Mouse (Mus musculus) kidney, adult 18-20 months (tissue): ENCODE data around the gene Lsm2.

Experiments
- DNase-seq: peaks from one replicate; pipeline ENCODE4 v3.0.0; 2021

Lsm2 gene

GRCm38 (mm10) chr17:35016376-35016775, 34.7 kb downstream of the Lsm2 start, which contains the start of gene Vwa7:
TSS of gene Vwa7 (plus strand) at chr17:35016579.
- DNase-seq = peak; percentile 33

GRCm38 (mm10) chr17:35016791-35017705, 35.4 kb downstream of the Lsm2 start:
- no peak for DNase-seq

GRCm38 (mm10) chr17:35017706-35018030, 36.0 kb downstream of the Lsm2 start:
- DNase-seq = no peak

- no peak for DNase-seq
Observed at GRCm38 (mm10) chr17:35018171-35018570, 36.5 kb downstream of the Lsm2 start.

- no peak for DNase-seq
Observed at GRCm38 (mm10) chr17:35019894-35020293, 38.2 kb downstream of the Lsm2 start.

- no peak for DNase-seq
Observed at GRCm38 (mm10) chr17:35020551-35020950, 38.9 kb downstream of the Lsm2 start.

- DNase-seq = peak; percentile 91
Observed at GRCm38 (mm10) chr17:35021163-35021808, 39.6 kb downstream of the Lsm2 start.

GRCm38 (mm10) chr17:35021842-35022477, 40.3 kb downstream of the Lsm2 start:
- DNase-seq = peak; percentile 10

GRCm38 (mm10) chr17:35022541-35023060, 40.9 kb downstream of the Lsm2 start:
- DNase-seq = no peak

- DNase-seq = no peak
Observed at GRCm38 (mm10) chr17:35023221-35023620, 41.6 kb downstream of the Lsm2 start.

GRCm38 (mm10) chr17:35023756-35024155, 42.1 kb downstream of the Lsm2 start:
- no peak for DNase-seq

- DNase-seq = no peak
Observed at GRCm38 (mm10) chr17:35024261-35024660, 42.6 kb downstream of the Lsm2 start.

- no peak for DNase-seq
Observed at GRCm38 (mm10) chr17:35024691-35025488, 43.2 kb downstream of the Lsm2 start.

- no peak for DNase-seq
Observed at GRCm38 (mm10) chr17:35026206-35026605, 44.5 kb downstream of the Lsm2 start.

- DNase-seq = no peak
Observed at GRCm38 (mm10) chr17:35027277-35028068, 45.8 kb downstream of the Lsm2 start, which contains the start of gene Sapcd1. TSS of gene Sapcd1 (minus strand) at chr17:35028016.

GRCm38 (mm10) chr17:35028315-35028714, 46.7 kb downstream of the Lsm2 start:
- DNase-seq = no peak

GRCm38 (mm10) chr17:35029691-35030532, 48.2 kb downstream of the Lsm2 start:
- peak; percentile 23 for DNase-seq

GRCm38 (mm10) chr17:35031272-35031671, 49.6 kb downstream of the Lsm2 start:
- DNase-seq = no peak

GRCm38 (mm10) chr17:35031880-35032279, 50.2 kb downstream of the Lsm2 start:
- no peak for DNase-seq

GRCm38 (mm10) chr17:35032323-35032870, 50.7 kb downstream of the Lsm2 start:
- no peak for DNase-seq
